Mouse (Mus musculus) thymus, postnatal 10 days (tissue): ENCODE data around the gene Cabp7.
"Not testable (repeated sequence)": the region's sequence is repeated elsewhere in the genome, so short reads cannot be mapped to it uniquely, and the experiment has no call there.

ENCODE experiments used
- DNase-seq, 2 experiments: peaks; one replicate each; pipeline ENCODE4 v3.0.0; 2021; ENCODE audit warnings: low spot score in 2 of 2

Cabp7 gene

DNA sequence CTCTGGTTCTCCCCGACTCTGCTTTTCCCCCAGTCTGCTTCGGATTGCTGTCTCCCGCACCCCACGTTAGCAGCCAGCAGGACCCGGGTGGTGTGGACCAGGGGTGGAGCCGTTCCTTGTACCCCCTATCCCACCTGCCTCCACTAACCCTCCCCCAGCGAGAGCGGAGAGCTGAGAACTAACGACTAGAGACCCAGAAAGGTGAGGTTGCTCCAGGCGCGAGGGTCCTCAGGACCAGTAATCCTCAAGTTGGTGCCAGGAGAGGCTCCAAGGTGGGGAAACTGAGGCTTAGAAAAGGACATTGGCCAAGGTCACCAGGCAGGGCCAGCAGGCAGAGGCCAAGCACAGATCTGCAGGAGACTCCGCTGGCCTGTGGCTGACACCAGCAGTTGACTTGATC is 707 bp upstream of the Cabp7 start:
- DNase-seq: no peak

DNA sequence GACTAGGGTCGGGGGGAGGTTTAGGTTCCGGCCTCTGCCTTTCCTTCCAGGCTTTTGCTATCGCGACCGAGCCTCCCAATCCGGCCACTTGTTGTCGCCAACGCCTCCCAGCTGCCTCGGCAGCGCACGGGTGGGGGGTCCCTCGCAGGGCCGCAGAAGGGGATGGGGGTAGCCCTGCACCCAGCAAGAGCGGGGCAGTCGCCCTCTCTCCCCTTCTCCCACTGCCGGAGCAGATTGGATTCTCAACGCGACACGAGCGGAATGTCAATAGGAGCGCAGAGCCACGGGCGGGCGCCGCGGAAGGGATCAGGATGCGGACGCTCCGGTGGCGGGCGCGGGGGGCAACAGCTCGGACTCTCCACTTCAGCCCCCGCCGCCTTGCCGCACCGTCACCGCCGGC is 609 bp downstream of the Cabp7 start:
- no peak for DNase-seq

DNA sequence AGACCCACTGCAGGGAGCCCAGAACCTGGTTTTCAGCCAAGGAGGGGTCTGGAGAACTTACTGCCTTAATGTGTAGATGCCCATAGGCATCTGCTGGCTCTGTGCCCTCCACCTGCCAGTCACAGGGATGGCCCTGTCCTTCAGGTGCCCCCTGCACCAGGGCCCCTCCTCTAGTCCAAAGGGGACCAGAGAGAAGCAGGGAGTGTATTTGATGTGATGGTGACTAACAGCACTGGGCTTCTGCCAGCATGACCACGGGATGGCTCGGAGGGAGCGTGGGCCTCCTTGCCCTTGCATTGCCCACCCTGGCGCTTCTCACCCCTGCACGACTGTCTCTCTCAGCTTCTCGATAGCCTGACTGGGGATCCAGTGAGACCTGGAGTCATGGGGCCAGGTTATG is 1.9 kb downstream of the Cabp7 start:
- DNase-seq: no peak

DNA sequence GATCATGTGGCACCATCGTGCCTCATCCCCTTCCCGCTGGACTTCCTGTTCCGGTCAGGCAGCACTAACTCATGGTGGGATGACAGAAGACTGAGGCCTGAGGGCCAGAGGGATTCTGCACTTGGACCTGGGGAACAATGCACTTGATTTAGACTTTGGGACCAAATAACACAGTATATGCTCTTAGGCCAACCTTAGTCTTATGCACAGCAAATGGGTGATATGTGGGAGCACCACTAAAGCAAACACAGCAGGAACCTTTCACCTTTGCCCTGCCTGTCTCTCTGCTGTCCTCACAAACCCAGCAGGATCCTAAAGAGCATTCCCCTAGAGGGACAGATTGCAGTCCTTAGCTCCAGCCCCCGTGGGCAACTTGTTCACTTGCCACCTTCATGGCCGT is 5.8 kb downstream of the Cabp7 start:
- DNase-seq: no peak

DNA sequence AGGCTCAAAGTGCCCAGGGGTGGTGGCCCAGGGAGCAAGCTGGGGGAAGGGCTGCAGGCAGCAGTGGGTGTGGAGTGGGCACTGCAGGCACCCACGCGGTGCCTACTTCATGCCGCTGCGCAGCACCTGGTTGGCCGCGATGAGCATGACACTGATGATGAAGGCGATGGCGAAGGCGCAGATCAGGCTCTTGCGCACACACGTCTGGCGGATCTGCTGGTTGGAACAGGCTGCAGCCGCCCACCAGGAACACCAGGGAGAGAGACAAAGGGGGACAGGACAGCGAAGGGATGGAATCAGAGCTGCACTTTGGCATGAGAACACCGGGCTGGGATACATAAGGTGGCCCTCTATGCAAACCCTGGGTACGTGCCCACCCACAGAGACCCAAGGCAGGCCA is 7.9 kb downstream of the Cabp7 start:
- no peak for DNase-seq

DNA sequence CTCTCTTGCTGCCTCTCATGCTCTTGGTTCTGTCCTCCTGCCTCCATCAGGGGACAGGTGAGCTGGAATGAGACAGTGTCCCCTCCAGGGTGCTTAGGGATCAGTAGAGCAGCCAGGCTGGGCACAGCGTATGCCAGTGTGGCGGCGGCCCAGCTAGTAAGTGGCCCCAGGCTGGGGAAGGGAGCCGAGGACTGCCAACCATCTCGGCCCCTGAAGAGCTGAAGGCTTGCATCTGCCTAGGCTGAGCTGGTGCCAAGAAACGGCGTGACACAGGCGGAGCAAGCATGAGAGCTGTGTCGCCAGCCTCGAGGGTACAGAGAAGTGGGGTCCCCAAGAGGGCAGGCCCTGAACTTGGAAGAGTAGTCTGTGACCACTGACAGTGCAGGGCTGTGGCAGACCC is 8.9 kb downstream of the Cabp7 start:
- no peak for DNase-seq

DNA sequence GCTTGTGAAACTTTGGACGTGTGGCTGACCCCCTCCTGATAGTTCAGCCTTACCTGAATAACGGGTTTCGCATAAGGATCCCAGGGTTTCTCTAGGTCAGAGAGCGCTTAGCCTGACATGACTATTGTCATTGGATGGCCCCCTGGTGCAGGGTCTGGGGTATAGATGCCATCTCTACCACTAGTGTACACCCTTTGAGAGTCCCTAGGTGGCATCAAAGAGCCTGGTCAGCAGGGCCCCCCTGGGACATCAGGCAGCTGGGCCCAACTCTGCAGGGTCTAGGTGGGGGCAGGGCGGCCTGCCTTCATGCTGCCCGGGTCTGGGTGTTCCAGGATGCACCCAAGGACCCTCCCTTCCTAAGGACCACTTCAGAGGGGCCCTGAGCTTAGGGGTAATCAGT is 10.2 kb downstream of the Cabp7 start:
- DNase-seq: no peak

DNA sequence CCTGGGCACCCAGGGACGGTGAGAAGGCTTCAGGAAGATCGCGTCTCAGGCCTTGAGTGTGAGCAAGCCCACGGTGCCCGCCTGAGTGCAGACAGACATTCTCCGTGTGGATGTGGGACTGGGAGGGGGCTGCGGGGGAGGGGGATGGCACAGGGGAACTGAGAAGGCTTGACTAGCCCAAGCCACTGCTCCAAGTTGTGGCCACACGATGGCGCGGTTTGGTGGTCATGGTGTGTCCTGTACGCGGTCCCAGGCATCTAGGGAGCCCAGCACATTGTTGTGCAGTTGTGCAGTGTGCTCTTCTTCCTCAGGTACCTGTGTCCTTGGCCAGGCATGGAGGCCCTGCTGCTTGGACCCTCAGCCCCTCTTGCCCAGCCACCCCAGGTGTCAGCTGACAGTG is 12.4 kb downstream of the Cabp7 start:
- no peak for DNase-seq

DNA sequence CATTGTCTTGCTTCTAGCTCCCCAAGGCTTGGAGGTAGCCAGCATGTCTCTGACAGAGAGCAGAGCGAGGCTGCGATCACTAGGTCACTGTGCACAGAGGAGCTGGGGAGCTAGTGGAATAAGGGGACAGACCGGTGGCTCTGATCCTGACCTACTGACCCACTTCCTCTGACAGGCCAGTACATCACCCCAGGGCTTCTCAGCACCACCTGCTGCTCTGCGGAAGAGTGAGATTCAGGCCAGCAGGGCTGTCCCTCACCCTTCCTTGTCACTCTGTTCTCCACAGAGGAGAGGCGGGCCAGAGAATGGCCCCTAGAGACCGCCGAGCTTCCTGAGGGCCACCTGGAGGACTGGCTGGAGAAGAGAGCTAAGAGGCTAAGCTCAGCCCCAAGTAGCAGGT is 14.8 kb downstream of the Cabp7 start:
- no peak for DNase-seq

DNA sequence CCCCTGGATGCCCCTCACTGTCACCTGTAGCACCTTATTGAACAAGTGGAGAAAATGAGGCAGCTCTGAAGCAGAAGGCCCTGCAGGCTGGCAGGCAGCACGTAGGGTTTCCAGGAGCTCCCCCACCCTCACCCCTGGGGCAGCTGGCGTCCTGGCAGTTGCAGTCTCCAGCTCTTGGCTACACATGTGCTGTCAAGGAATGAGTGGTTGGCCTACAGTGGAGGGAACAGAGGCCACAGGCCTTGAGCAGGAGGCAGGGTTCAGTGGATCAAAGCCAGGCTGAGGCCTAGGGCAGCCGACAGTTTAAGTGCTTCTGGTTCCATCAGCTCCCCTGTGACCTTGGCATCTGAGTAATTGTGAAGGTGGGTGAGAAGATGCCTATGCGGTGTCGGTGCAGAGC is 15.7 kb downstream of the Cabp7 start:
- no peak for DNase-seq

DNA sequence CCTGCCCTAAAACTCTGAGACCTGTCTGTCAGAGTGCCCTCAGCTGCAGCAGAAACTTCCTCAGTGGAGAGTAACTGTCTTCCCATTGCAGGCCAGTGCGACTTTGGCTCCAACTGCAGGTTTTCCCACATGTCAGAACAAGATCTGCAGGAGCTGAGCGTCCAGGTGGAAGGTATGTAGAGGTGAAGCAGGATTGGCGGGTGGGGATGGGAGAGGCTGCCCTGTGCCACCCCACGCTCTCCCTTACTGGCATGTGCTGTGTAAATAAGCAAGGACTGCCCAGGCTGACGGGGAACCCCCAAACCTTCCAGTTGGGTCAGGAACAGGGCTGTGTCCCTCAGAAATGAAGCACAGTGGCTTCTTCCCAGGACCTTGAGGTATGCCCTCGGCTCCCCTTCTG is 16.5 kb downstream of the Cabp7 start:
- no peak for DNase-seq

DNA sequence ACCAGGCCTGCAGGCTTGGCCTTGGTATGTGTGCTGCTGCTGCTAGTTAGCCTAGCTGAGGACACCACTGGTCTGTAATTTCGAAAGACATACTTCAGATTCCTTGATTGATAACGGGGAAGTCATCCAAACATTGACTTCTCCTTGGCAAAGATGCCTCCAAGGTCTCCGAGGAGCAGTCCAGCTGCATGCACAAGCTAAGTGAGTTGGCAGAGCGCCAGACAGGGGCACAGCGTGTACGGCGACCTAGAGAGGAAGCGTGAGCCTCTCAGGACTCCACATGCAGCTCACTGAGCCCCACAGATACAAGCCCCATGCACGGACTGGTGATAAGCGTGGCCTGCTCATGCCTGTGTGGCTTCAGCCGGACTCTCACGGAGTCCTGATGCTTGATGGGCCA is 17.0 kb downstream of the Cabp7 start:
- no peak for DNase-seq

DNA sequence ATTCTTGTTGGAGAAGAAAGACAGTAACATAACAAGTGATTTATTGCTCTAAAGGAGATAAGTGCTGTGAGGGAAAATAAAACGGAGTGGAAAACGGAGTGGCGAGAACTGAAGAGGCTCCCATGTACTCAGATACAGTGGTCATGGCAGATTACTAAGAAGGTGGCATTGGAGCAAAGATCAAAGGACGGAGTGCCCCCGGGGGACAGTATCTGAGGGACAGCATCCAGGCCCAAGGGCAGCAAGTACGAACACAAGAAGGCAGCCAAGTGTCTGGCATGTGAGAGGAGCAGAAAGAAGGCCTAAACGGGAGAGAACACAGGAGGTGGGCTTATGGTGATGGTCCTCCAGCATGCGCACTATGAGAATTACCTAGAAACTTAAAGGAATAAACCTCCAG is 24.9 kb downstream of the Cabp7 start:
- DNase-seq: no peak

DNA sequence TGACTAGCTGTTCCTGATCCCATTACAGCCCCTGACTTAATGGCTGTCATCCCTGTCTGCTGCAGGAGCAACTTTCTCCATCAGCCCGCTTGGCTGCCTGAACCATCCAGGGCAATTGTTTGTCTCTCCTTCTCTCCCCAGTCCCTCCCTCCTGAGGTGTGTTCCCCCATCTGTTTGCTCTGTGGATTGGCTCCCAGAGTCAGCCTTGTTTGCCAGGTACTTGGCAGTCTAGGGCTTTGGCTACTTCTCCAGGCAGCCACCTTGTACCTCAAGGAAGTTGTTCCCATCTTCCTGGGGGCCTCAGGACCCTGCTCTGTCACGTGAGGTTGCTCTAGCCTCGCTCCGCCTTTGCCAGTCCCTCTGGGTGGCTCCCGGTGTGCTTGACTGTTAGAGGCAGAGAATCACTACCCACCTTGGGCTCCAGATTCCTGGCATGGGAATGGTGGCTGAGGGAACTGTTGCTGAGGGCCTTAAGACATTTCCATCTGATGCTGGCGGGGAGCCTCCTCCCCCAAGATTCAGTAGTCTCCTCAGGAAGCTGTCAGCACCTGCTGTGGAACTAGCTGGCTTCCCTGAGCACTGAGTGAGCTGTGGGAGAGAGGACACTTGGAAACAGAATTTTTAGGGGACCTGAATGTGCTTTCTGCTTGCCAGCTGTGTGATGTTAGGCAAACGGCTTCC is 25.5 kb downstream of the Cabp7 start:
- no peak for DNase-seq

DNA sequence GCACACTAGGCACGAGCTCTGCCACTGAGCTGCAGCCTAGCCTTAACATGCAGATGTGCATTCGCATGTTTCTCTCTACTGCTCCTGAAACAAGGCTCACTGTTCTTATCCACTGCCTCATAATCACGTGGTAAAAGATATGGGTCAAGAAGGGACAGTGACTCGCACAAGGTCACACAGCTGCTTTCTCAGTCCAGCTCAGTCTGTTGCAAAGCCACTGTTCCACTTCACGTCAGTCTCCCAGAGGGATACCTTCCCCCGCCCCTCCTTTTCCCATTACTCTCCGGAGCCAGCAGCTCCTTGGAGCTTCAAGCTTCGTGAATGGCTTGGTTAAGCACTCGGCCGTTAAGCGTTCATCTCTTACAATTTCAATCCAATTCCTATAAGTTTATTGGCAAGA is 26.2 kb downstream of the Cabp7 start:
- no peak for DNase-seq

DNA sequence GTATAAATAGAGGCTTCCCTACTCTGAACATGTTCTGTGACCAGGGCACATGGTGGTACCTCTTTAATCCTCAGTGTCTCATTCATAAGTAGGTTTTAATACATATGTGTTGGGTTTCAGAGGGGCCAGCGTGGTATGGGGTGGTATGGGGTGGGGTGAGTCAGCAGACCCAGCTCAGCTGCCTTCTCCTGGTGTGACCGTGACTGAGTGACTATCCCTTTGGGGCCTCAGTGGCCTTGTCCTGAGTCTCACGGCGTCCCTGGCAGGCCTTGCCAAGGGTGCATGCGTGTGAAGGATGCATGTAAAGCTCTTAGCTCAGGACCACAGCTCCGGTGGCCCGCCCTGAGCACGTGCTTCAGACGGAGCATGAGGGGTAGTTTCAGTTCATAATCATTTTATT is 26.6 kb downstream of the Cabp7 start:
- DNase-seq: no peak

DNA sequence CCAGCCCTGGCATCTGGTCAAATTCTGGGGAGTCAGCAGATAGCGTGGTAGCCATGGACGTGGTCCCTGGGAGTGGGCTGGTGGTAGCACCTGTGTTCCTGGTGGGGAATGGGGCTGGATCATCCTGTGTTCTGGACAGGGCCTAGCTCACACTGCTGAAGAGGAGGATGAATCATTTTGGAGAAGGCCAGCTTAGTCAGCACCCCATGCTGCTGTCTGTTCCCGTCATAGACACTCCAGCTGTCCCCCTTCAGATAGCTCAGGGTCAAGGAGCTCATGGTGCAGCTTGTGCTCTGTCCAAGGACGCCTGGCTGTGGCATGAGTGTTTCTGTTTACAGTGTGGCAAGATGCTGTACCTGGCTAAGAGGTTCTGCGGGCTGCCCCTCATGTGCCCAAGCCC is 28.0 kb downstream of the Cabp7 start:
- no peak for DNase-seq

DNA sequence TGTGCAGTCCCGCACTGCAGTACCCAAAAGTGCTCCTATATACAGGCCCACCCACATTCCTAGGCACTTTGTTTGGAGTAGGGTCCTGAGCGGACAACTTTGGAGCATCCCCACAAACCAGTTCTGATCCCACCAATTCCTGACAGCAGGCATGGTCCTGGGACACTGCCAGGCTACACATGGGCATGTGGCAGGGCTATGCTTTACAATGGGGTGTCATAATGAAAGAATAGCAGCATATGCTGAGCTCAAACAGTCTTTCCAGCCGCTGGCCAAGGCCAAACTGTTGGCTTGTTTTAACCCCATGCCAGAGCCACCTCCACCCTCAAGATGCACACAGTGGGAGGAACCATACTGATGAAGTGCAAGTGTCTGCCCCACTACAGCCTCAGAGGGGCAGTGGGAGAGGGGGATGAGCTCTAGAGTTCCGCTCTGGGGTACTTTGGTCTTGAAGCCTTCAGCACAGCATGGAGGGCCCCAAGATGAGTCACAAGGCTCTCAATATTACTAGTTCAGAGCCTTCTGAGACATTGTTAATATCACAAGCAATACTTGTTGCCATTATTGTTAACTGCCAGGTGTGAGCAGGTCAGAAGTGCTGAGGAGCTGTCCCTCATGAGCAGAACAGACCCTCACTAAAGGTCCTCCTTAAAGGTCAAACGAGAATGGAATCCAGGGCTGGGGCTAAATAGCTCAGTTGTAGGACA is 29.9 kb downstream of the Cabp7 start:
- DNase-seq: no peak

DNA sequence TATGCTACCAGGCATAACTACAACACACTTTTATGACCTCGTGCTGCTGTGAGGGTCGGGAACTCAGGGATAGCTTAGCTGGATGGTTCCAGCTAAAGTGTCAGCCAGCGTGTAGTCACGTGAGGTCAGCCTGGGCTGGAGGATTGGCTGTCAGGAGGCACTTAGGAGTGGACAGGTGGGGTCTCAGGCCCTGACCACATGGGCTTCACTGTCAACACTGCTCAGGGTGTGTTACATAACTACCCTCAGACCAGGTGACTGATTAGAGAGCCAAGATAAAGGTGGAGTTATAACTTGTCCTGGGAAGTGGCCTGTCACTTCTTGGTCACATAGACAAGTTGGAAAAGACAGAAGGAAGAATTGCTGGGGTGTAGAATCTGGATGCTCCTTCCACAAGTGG is 31.0 kb downstream of the Cabp7 start:
- DNase-seq: no peak

DNA sequence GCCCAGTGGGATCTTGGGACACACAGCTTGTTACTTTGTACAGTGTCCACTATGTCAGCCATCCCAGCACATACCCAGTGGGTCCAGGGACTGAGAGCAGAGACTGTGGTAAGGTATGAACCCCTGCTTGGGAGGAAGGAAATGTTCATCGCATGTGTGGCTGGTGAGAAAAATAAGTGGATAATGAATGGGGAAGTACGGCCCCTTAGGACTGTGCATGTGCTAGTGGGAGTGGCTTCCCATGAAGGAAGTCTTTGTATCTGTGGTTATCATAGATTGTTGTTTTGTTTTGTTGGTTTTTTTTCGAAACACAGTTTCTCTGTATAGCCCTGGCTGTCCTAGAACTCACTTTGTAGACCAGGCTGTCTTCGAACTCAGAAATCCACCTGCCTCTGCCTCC is 31.9 kb downstream of the Cabp7 start:
- no peak for DNase-seq

DNA sequence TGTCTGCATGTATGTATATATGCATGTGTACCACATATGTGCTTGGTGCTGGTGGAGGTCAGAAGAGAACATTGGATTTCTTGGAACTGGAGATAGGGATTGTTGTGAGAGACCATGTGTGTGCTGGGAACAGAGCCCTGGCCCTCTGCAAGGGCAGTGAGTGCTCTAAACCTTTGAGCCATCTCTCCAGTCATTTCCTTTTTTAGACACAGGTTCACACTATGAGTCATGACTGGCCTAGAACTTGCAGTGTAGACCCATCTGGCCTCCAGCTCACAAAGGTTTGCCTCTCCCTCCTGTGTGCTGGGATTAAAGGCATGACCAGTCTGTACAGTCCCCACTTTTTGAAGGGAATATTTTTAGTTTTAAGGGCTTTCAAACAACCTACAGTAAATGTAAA is 33.8 kb downstream of the Cabp7 start:
- no peak for DNase-seq

DNA sequence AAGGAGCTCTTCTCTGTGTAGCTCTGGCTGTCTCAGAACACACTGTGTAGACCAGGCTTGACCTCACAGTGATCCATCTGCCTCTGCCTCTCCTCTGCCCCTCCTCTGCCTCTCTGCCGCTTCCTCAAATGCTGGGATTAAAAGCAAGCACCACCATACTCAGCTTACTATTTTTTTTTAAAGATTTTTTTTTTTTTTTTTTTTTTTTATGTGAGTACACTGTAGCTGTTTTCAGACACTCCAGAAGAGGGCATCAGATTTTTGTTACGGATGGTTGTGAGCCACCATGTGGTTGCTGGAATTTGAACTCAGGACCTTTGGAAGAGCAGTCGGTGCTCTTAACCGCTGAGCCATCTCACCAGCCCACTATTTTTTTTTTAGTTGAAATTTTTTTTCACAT is 36.4 kb downstream of the Cabp7 start:
- not testable (repeated sequence) for DNase-seq

DNA sequence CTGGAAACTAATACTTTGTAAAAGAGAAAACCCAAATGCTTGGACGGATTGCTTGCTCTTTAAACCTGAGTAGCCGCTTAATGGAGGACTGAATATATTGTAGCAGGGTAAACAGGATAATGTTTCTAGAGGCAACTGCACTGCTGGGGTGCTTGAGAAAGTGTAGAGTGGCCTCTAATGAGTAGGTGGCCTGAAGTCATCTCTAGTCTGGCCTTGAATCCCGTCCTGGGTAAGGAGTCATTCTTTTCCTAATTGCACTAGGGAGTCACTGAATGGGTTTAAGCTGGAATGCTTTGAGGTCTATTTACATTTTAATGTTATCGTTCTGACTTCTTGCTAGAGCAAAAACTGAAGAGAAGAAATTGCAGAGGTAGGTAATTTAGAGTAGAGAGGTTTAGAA is 41.4 kb downstream of the Cabp7 start:
- no peak for DNase-seq
